Mouse (Mus musculus) G1E (cell line): ENCODE measurements around the gene Vps13c.

Experiments
- CTCF ChIP-seq: IDR thresholded peaks from 2 replicates; pipeline ENCODE4 v1.5.1; 2012; ENCODE audit warnings: low read depth, low read length, inconsistent platforms, mixed read lengths
- GATA1 ChIP-seq: IDR thresholded peaks from 2 replicates; pipeline ENCODE4 v1.6.1; 2012; ENCODE audit warnings: borderline replicate concordance, low read length, inconsistent platforms, mixed read lengths
- POLR2AphosphoS5 ChIP-seq: IDR thresholded peaks from 2 replicates; pipeline ENCODE4 v1.6.1; 2012; ENCODE audit warnings: low read depth, low read length, inconsistent platforms; ENCODE audit not compliant: insufficient replicate concordance
- TAL1 ChIP-seq: conservative IDR thresholded peaks from 2 replicates; pipeline ENCODE4 v1.6.1; 2012; ENCODE audit warnings: low read depth, low read length, inconsistent platforms, mixed read lengths

GRCm38 (mm10) chr9:67965889-67966288 lies 125.7 kb downstream of the Vps13c start:
- no peak for TF ChIP-seq TAL1
- TF ChIP-seq GATA1 = no peak
- no peak for TF ChIP-seq CTCF
- no peak for TF ChIP-seq POLR2AphosphoS5
